Comparison of ENCODE assay signal across 8 mouse cellular contexts in genomic region chr5:30647815-30648560, GRCm38 (mm10). TPM values are rescaled to one million over a fixed set of nuclear protein-coding genes. Genes with fewer than 3 reads are reported as not detected.
DNase-seq lines count a peak whose midpoint lies in the region; ATAC-seq lines count a peak whose summit lies in the region.

Slc35f6 (plus strand) TSS chr5:30647933.

- peak; percentile 86 for DNase-seq in CD4-positive helper T cell, adult 2 months (ENCODE audit: low read depth, low spot score)
- peak; percentile 68 for DNase-seq in brain, embryonic 18.5 days (ENCODE audit: low read depth, low spot score)
- peak; percentile 95 for DNase-seq in kidney, postnatal 14 days
- DNase-seq in liver, embryonic 13.5 days: peak; percentile 83
- DNase-seq in neural tube, embryonic 10.5 days (ENCODE audit: extremely low spot score, low spot score): peak; percentile 89

- peak; percentile 97 for ATAC-seq in erythroid progenitor cell, adult 5-6 weeks (replicated peaks; ENCODE audit: low FRiP score, poor library complexity, severe bottlenecking)
- ATAC-seq in heart, embryonic 13.5 days (ENCODE audit: extremely low read depth, insufficient number of reproducible peaks, low FRiP score, low TSS enrichment): peak; percentile 88
- peak; percentile 92 for ATAC-seq in liver, embryonic 13.5 days (ENCODE audit: low read depth)
- ATAC-seq in stomach, embryonic 16.5 days (ENCODE audit: insufficient read depth, low FRiP score): peak; percentile 89

- H3K4me2 ChIP-seq in heart, embryonic 13.5 days: peak within 1 kb of the TSS; percentile 79
- H3K4me2 ChIP-seq in liver, embryonic 13.5 days: peak within 1 kb of the TSS; percentile 90
- H3K4me2 ChIP-seq in stomach, embryonic 16.5 days (ENCODE audit: low read depth, low read length): peak within 1 kb of the TSS; percentile 95

- H3K9me3 ChIP-seq in heart, embryonic 13.5 days: no peaks in the 10 kb centered on the region
- no peaks in the 10 kb centered on the region for H3K9me3 ChIP-seq in liver, embryonic 13.5 days (replicated peaks)
- no peaks in the 10 kb centered on the region for H3K9me3 ChIP-seq in stomach, embryonic 16.5 days (replicated peaks; ENCODE audit: control insufficient read depth, low read length)

- H3K36me3 ChIP-seq in heart, embryonic 13.5 days: peaks cover 14% of the 10 kb centered on the region; the same call in 1 of the 2 replicates
- H3K36me3 ChIP-seq in liver, embryonic 13.5 days: peaks cover 7% of the 10 kb centered on the region; the same call in 1 of the 2 replicates
- no peaks in the 10 kb centered on the region for H3K36me3 ChIP-seq in stomach, embryonic 16.5 days (ENCODE audit: control insufficient read depth, insufficient read depth, low read length)

- H3K9ac ChIP-seq in heart, embryonic 13.5 days: peak within 1 kb of the TSS; percentile 92
- H3K9ac ChIP-seq in liver, embryonic 13.5 days: peak within 1 kb of the TSS; percentile 83
- peak within 1 kb of the TSS; percentile 85 for H3K9ac ChIP-seq in stomach, embryonic 16.5 days (ENCODE audit: low read length)

- under 1% methylated on average over 38 of the region's 38 CpGs for WGBS in heart, embryonic 13.5 days
- under 1% methylated on average over 38 of the region's 38 CpGs for WGBS in liver, embryonic 13.5 days (ENCODE audit: insufficient replicate concordance)
- WGBS in stomach, embryonic 16.5 days: under 1% methylated on average over 38 of the region's 38 CpGs

- peak within 1 kb of the TSS; percentile 73 for H3K27ac ChIP-seq in heart, embryonic 13.5 days (replicated peaks)
- H3K27ac ChIP-seq in liver, embryonic 13.5 days: no peak within 1 kb of the TSS
- peak within 1 kb of the TSS; percentile 81 for H3K27ac ChIP-seq in stomach, embryonic 16.5 days (ENCODE audit: low read length)

- peaks cover 51% of the 10 kb centered on the region for H3K4me1 ChIP-seq in heart, embryonic 13.5 days
- peaks cover 41% of the 10 kb centered on the region for H3K4me1 ChIP-seq in liver, embryonic 13.5 days (replicated peaks)
- H3K4me1 ChIP-seq in stomach, embryonic 16.5 days (ENCODE audit: control insufficient read depth, insufficient read depth, low read length): peaks cover 34% of the 10 kb centered on the region

- H3K4me3 ChIP-seq in heart, embryonic 13.5 days: peak within 1 kb of the TSS; percentile 96
- peak within 1 kb of the TSS; percentile 86 for H3K4me3 ChIP-seq in liver, embryonic 13.5 days (replicated peaks)
- H3K4me3 ChIP-seq in stomach, embryonic 16.5 days (replicated peaks; ENCODE audit: low read length): peak within 1 kb of the TSS; percentile 71

- H3K27me3 ChIP-seq in heart, embryonic 13.5 days (replicated peaks): no peaks in the 10 kb centered on the region
- no peaks in the 10 kb centered on the region for H3K27me3 ChIP-seq in liver, embryonic 13.5 days
- no peaks in the 10 kb centered on the region for H3K27me3 ChIP-seq in stomach, embryonic 16.5 days (ENCODE audit: control insufficient read depth, insufficient read depth, low read length)

RNA-seq across cellular contexts. Expression of gene Slc35f6, which starts in this region (rescaled TPM):
- total RNA-seq in erythroid progenitor cell, adult 5-6 weeks (2015; ENCODE audit: low replicate concordance): 9.4 and 13.4 TPM in 2 replicates
- 11.2 and 16.7 TPM in 2 replicates for total RNA-seq in erythroid progenitor cell, adult 5-6 weeks (2017; ENCODE audit: low replicate concordance)
- 21.9 and 22.6 TPM in 2 replicates for polyA plus RNA-seq in heart, embryonic 13.5 days (2015; fragmentation: Nextera tagmentation; extraction: Ambion mirVana)
- 10.2 and 10.6 TPM in 2 replicates for polyA plus RNA-seq in liver, embryonic 13.5 days (2015; fragmentation: Nextera tagmentation; extraction: Ambion mirVana)
- polyA plus RNA-seq in stomach, embryonic 16.5 days (2015; fragmentation: Nextera tagmentation; extraction: Ambion mirVana): 34.0 and 35.2 TPM in 2 replicates
